Mouse (Mus musculus): ENCODE data around the gene Gm49322.

DNA sequence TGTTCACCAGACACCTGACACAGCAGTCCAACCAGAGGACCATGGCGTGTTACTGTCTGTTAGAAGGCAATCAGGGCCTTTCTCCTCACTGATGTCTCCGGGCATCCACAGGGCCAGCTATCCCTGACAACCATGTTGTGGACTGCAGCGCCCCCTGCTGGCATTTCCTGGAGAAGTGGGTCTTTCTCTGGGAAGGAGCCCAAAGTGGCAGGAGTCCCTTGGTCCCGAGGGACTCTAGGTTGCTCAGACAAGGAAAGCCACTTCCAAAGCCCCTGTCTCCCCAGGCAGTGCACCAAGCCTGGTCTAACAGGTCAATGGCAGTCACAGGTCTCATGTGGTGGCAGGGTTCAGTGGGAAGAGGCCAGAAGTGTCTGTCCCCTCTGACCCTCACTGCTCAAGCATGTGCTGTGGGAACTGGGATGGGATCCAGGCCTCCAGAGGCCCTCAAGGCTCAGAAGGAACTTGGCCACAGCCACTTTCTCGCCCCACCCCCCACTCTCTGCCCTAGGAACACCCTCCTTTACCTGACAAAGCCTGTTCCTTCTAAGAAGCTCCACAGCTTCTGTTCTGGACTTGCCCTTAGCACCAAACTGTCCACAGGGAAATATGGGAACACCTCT, 48.4 kb upstream of the Gm49322 start:
- TF ChIP-seq POLR2A (IDR thresholded peaks at IDR 0.05; ENCODE audit: borderline replicate concordance, extremely low read depth, insufficient read depth, insufficient read length, poor library complexity, severe bottlenecking): no peak
- peak; percentile 81 for TF ChIP-seq CTCF (IDR thresholded peaks at IDR 0.05; ENCODE audit: borderline replicate concordance, extremely low read depth, insufficient read depth, insufficient read length)
